Mouse (Mus musculus) ES-E14 (cell line): ENCODE measurements around the gene Myh3.

Experiments
- CHD2 ChIP-seq: IDR thresholded peaks from 2 replicates; pipeline ENCODE4 v1.6.1; 2014; ENCODE audit warnings: mild to moderate bottlenecking, low read depth, low read length, inconsistent platforms
- HCFC1 ChIP-seq: IDR thresholded peaks from 2 replicates; pipeline ENCODE4 v1.6.1; 2012; ENCODE audit warnings: low read length, inconsistent platforms, borderline replicate concordance; ENCODE audit not compliant: insufficient read depth
- MAFK ChIP-seq: IDR thresholded peaks from 2 replicates; pipeline ENCODE4 v1.6.1; 2014; ENCODE audit warnings: mild to moderate bottlenecking, low read depth, low read length, inconsistent platforms; ENCODE audit not compliant: insufficient read depth
- ZC3H11A ChIP-seq: IDR thresholded peaks from 2 replicates; pipeline ENCODE4 v1.6.1; 2012; ENCODE audit warnings: low read depth, mild to moderate bottlenecking, inconsistent platforms, low read length, borderline replicate concordance
- ZNF384 ChIP-seq: IDR thresholded peaks from 2 replicates; pipeline ENCODE4 v1.6.1; 2012; ENCODE audit warnings: low read depth, low read length, inconsistent platforms

DNA sequence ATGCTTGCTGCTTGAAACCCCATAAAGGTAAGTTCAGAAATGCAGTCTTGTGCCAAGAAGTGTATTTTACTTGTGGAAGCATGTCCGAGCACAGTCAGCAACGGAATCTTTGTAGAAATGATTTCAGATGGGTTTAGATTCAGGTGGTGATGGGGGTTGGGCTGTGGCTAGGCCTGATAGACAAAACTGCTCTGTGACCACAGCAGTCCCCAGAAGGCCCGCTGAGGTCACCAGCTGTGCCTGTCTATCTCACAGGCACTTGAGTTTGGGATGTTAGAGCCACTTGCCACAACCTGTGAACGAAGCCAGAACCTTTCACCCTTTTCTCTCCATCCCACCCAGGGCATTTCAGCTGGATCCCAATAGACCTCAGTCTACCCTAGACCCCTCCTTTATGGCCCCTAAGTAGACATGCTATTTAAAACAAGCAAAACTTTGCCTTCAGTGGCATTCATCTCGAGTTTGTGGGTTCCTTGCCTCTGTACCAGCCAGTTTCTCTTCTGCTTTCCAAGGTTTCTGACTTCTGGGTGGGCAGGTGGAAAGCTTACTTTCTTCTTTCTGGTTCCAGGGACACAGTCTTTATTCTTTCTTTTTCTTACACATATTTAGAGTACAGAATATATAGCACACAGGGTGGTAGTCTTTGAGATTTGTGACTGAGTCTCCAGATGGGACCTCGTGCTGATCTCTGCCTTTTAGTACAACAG lies 66.6 kb downstream of the Myh3 start:
- TF ChIP-seq MAFK, result no peak
- TF ChIP-seq ZC3H11A, result no peak
- no peak for TF ChIP-seq CHD2
- TF ChIP-seq ZNF384, result no peak
- no peak for TF ChIP-seq HCFC1
